Mouse (Mus musculus) megakaryocyte progenitor cell, adult 5-6 weeks (primary cell): ENCODE measurements at regions not wholly inside any gene's neighbourhood (a gene's known extent, or its start where the extent isn't known, plus 50 kb on each side); places are given as distances from the start of the nearest gene placed in this dataset.
A peak's percentile ranks its signal among the peaks of the same experiment; 100 is the strongest.
"Not testable (repeated sequence)": the region's sequence is repeated elsewhere in the genome, so short reads cannot be mapped to it uniquely, and the experiment has no call there.

Source experiments
- ATAC-seq: replicated peaks from 2 replicates; pipeline ENCODE4 v1.8.0; 2016; ENCODE audit warnings: mild to moderate bottlenecking, moderate TSS enrichment, inconsistent platforms; ENCODE audit not compliant: poor library complexity

- ATAC-seq: not testable (repeated sequence)
These were observed 57.1 kb upstream of the Max start for GRCm38 (mm10) chr12:77019148-77019547.

- peak; percentile 41; the same call in 1 of the 2 replicates for ATAC-seq
These were observed 56.4 kb upstream of the Max start for GRCm38 (mm10) chr12:77018373-77018772.

DNA sequence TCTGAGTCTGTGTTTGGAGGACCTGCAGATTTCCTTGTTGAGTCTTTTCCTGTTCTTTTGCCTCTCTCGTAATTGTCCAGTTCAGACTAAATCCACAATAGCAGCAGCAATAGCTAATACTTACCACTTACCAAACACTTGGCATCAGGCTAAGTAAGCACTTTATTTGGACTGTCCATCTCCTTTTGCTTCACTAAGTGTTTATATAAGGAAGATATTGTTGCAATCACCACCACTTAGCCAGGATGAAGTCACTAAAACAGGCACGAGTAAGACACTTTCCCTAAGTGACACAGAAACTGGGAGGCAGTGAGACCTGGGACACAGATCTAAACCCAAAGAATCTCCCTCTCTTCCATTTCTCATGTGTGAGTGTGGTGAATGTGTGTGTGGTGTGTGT lies 52.9 kb upstream of the Max start:
- ATAC-seq: no peak
